Mouse (Mus musculus) layer of hippocampus, adult 6 months (tissue): ENCODE results near the gene Pnmal1. TPM values are rescaled to one million over a fixed set of nuclear protein-coding genes. Genes with fewer than 3 reads are reported as not detected.

Experiments
- long read RNA-seq, 2 experiments: library from polyadenylated mRNA; unstranded; transcript quantifications; one replicate each; pipeline ENCODE4 v2.0.0; 2019 to 2020
- polyA plus RNA-seq: library from polyadenylated mRNA; unstranded; fragments of <200 nt; fragmentation: Nextera tagmentation; gene quantifications from 2 replicates; pipeline ENCODE4 v1.2.3, GENCODE M21; 2021

Pnmal1 gene
- polyA plus RNA-seq = 64.1 and 64.5 TPM in 2 replicates
- long read RNA-seq, experiment 1, full-length matches to known transcripts = 107 of 174 reads
- long read RNA-seq, experiment 1, partial matches to known transcripts = 65 of 174 reads
- long read RNA-seq, experiment 1, other reads (novel, unspliced or antisense) = 2 of 174 reads
- long read RNA-seq, experiment 2, full-length matches to known transcripts = 355 of 491 reads
- long read RNA-seq, experiment 2, partial matches to known transcripts = 42 of 491 reads
- long read RNA-seq, experiment 2, other reads (novel, unspliced or antisense) = 94 of 491 reads

DNA sequence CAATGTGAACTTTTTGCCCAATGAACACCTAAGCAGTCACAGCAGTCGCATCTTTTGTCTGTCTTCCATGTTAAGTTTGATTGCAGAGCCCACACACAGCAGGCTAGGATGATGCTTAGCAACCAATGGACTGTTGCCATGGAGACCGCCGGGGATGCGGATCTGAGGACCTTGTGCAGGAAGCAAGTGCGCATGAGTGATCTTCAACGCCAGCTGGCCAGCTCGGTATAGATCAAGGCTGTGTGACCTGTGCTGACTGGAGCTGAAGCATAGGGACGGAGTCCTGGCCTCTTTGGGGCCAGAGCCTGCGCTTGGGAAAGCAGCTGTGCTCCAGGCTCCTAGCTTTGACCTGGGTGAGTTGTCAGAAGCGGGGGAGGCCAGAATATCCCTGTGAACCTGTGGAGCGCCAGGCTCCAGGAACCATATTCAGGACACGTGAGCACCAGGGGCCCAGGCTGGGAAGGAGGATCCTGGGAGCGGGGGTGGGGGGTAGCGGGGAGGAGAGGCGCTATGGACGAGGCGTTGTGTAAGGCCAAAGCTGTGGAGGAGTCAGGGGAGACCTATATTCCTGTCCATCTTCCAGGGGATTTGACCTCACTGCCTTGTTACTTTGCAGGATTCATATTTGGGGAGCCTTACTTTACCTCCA lies at the start of gene Pnmal1:
TSS of gene Pnmal1 (plus strand) at position 141 of the 649 bp plus-strand sequence.

DNA sequence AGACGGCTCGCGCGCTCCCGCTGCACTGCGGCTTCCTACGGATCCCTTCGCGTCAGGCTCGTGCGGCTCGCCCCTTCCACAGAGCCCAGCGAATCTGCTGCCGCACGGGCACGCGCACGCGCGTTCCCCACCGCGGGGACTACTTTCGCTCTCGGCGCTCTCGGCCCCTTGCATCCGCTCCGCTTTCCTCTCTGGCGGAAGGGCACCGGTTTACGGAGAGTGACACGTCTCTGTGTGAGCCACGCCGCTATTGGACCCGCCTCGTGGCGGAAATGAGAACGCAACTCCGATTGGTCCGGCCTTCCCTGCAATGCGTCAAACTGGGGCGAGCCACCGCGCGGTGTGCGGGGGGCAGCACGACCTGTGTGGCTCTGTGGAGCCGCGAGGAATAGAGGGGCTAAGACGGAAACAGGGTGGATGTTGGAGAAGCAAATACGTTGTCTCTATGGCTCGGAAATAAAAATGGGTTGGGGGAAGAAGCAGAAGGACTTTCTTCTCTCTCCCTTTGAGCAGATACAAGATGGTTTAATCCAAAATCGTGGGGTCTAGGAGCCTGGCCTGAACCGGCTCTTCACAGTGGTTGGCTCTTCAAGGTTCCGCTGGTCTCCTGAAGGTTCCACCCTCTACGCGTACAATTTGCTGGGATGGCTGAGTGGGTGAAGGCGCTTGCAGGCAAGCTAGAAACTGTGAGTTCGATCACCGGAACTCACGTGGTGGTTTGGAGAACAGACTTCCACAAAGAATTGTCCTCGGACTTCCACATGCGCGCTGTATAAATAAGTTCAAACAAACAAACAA lies 35.2 kb upstream of the Pnmal1 start, which contains the start of gene Calm3:
TSS of gene Calm3 (minus strand) at position 78 of the 798 bp plus-strand sequence.

DNA sequence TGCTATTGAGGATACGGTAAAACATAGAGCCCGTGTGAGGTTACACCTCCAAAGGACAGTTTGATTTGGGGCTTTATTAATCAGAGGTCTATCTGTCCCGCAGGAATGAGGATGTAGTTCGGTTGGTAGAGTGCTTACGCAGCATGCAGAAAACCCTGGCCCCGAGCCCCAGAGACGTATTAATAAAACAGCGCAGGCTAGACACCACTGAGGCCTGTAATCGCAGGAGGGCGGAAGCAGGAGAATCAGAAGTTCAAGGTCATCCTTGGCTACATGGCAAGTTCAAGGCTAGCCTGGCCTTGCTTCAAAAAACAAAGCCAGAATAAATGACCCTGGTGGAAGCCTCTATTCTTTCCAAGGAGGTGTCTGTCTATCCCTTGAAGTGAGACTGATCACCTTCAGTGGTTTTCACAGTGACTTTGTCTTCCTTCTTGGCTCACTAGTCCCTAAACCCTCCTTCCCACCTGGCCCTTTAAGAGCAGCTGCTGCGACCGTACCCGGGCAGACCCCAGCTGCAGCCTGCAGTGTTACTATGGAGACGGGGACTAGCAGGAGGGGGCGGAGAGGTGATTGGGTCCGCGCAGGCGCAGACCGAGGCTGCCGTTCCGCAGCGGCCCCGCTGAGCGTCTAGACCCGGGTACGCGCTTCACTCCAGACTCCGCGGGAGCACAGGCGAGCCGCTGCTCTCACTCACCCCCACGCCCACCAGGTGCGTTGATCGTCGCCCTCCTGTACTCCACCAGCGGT lies 15.2 kb upstream of the Pnmal1 start, which contains the start of gene Pnmal2:
TSS of gene Pnmal2 (plus strand) at position 622 of the 747 bp plus-strand sequence.

DNA sequence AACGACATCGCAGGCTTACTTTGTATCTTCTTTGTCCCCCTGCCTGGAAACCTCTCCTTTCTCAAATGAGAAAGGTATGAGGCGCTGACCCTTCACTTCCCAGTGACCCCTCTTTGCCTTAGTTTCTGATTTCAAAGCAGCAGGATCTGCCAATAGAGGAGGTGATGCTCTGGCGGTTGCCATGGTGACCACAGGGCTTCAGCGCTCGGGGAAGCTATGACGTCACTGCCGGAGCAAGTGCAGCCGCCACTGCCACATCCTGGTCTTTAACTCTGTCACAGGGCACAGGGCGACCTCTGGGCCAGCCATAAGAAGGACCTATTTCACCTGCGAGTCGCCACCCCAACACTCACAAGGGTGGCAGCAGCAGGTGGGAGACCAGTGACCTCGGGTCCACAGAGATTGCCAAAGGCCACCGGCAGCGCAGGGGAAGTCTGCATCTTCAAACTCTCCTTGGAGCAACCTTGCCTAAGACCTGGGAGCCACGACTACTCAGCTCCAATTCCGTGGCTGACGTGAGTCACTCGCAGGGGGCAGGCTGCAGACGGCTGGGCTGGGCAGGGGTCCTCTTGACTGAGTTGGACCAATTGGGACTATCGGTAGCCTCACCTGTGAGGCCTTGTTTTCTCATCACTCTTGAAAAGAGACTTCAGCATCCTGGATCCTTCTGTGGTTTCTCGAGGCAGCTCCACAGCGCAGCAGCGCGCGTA lies 23.5 kb downstream of the Pnmal1 start, which contains the start of gene Gm42372:
TSS of gene Gm42372 (plus strand) at position 228 of the 710 bp plus-strand sequence.

DNA sequence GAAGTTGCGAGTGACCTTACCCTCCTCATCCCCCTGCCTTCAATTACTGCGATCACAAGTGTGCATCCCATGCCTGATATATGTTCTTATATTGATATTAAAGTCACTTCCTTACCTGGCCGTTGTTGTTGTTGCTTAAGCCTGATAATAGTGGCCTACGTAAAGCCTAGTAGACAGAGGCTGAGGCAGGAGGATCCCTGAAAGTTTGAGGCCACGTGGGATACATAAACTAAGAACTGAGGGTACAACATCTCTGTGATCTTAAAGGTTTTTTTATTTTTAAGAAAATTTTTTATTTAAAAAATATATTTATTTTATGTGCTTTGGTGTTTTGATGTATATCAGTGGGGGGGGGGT lies 33.0 kb downstream of the Pnmal1 start, which contains the start of gene Ccdc8:
TSS of gene Ccdc8 (plus strand) at position 258 of the 357 bp plus-strand sequence.

Other genes with a start within 250 kb of the Pnmal1 start
- 0.10 TPM in 1 of 2 replicates, not detected in the other for gene Ceacam9, start 237.8 kb upstream of the Pnmal1 start, polyA plus RNA-seq
- gene Ap2s1, start 221.3 kb upstream of the Pnmal1 start, polyA plus RNA-seq = 475 and 500 TPM in 2 replicates
- 0.74 and 1.3 TPM in 2 replicates for gene Slc1a5, start 178.3 kb upstream of the Pnmal1 start, polyA plus RNA-seq
- 50.3 and 63.2 TPM in 2 replicates for gene Strn4, start 143.8 kb upstream of the Pnmal1 start, polyA plus RNA-seq
- gene Fkrp, start 142.9 kb upstream of the Pnmal1 start, polyA plus RNA-seq = 20.2 and 23.1 TPM in 2 replicates
- 0.85 and 0.94 TPM in 2 replicates for gene Prkd2, start 116.8 kb upstream of the Pnmal1 start, polyA plus RNA-seq
- 9.3 and 10.3 TPM in 2 replicates for gene Dact3, start 84.4 kb upstream of the Pnmal1 start, polyA plus RNA-seq
- gene Gng8, start 67.9 kb upstream of the Pnmal1 start, polyA plus RNA-seq = 4.5 and 5.7 TPM in 2 replicates
- 0.05 and 0.08 TPM in 2 replicates for gene Ptgir, start 53.2 kb upstream of the Pnmal1 start, polyA plus RNA-seq
- gene Calm3, start 35.6 kb upstream of the Pnmal1 start, polyA plus RNA-seq = 493 and 510 TPM in 2 replicates
- gene Pnmal2, start 15.0 kb upstream of the Pnmal1 start, polyA plus RNA-seq = 112 and 113 TPM in 2 replicates
- 9.1 and 9.2 TPM in 2 replicates for gene Gm42372, start 23.4 kb downstream of the Pnmal1 start, polyA plus RNA-seq
- 0.35 and 0.38 TPM in 2 replicates for gene Ccdc8, start 33.0 kb downstream of the Pnmal1 start, polyA plus RNA-seq
- gene Ppp5c, start 68.2 kb downstream of the Pnmal1 start, polyA plus RNA-seq = 126 and 137 TPM in 2 replicates
- 0.30 and 0.78 TPM in 2 replicates for gene Hif3a, start 102.7 kb downstream of the Pnmal1 start, polyA plus RNA-seq
- gene Psg16, start 114.4 kb downstream of the Pnmal1 start, polyA plus RNA-seq = 1.9 and 2.7 TPM in 2 replicates
- not detected in 2 replicates for gene Ceacam3, start 190.6 kb downstream of the Pnmal1 start, polyA plus RNA-seq
- not detected in 2 replicates for gene Psg29, start 243.8 kb downstream of the Pnmal1 start, polyA plus RNA-seq